Mouse (Mus musculus) retina, embryonic 14.5 days (tissue): ENCODE data around the gene Gm49368.
"Not testable (repeated sequence)": the region's sequence is repeated elsewhere in the genome, so short reads cannot be mapped to it uniquely, and the experiment has no call there.

ENCODE experiments used
- DNase-seq: peaks from one replicate; pipeline ENCODE4 v3.0.0-alpha.2; 2015; ENCODE audit warnings: low spot score

The Gm49368 gene

DNA sequence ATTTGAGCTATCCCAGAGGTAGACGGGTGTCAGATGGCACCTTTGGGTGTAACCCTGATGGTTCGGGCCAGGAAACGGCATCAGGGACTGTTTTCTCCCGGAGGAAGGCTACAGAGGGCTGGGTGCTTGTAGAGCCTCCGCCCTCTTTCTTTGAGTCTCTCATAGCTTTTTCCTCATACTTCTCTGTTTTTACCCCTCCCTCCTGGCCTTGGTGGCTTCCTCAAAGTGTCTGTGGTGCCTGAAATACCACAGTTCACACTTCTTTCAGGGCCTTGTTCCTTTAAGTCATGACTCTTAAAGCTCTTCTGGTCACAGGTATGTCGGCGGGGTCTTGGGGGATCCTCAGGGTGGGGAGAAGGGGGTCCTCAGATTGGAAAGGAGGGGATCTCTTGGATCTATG is at the start of gene Gm49368, which contains the start of gene Itgam:
TSS of gene Gm49368 (plus strand) at position 228 of the 400 bp plus-strand sequence.
TSS of gene Itgam (plus strand) at position 185 of the 400 bp plus-strand sequence.
- DNase-seq: no peak

DNA sequence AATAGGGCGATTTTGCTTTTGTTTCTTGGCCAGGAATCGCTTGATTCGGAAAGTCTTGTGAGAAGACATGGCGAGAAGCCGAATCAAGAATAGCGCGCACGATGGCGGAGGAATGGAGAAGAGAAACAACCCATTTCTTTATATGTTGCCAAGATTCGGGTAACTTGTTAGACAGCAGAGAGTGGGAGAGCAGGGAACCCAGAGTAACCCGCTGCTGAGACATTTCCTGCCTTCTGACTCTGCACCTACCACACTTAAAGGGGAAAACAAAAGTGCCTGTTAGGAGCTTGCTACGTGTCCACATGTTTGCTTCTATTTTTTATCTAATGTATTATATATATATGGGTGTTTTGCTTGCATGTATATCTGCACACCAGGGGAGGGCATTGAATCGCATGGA is 49.4 kb upstream of the Gm49368 start:
- DNase-seq: no peak

DNA sequence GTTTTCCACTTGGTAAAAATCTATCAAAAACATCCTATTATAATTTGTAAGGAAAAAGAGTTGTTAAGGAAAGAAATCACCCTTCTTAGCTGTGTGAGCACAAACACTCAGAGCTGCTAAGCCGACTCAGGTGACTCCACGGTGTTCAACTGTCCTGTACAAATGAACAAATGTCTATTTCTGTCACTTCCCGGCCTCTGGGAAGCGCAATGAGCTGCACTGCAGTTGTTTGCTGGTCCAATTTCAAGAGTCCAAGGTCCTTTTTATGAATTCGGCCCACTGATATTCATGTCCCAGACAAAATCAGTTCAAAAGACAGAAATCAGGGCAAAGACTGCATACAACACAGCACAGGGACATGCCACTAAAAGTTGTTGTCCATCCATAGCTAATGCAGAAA is 46.3 kb upstream of the Gm49368 start:
- not testable (repeated sequence) for DNase-seq

DNA sequence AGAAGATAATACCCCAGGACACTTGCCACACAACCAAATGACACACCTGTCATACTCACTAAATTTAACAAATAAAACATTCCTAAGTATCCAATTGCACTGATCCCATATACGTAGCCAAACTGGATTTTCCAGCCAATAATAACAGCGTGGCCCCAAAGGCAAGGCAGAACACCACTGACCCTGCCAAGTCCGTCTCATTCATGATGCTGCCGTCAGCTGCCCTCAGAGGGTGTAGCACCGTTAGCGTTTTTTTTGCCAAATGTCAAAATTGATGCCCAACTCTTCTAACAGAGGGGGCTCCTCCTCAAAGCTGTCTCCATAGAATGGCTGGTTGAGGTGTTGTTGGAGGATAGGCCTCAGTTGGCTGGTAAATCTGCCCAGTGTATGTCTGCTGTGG is 45.8 kb upstream of the Gm49368 start:
- no peak for DNase-seq

DNA sequence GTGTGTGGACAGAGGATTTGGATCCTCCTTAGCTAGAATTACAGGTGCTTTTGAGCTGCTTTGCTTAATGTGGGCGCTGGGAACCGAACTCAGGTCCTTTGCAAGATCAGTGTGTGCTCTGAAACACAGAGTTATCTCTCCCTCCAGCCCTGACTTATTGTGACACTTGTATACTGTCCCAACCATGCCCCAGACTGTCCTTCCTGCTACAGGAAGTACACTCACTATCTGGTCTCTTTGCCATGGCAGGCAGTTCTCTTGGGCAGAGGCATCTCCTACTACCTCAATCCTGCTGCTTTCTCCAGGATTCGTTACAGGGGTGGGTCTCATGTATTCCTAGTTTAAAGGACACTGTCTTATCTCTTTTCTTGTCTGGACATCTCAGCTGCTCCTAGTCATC is 44.2 kb upstream of the Gm49368 start:
- DNase-seq: no peak

DNA sequence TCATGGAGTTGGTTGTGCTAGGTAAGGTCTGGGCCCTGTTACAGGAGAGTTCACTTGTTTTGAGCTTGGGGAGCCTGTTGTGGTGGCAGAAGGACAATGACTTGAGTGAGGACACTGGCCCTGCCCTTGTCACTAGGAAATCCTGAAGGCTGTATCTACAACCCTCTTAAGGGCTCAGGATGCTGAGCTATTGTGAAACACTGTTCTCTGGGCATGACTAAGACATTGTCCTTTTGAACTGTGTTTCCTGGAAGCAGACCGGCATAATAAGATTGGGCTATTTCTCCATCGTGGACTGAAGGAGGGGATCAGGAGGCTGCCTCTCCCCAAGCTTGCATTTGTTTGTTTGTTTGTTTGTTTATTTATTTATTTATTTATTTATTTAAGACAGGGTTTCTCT is 43.3 kb upstream of the Gm49368 start:
- DNase-seq: no peak

DNA sequence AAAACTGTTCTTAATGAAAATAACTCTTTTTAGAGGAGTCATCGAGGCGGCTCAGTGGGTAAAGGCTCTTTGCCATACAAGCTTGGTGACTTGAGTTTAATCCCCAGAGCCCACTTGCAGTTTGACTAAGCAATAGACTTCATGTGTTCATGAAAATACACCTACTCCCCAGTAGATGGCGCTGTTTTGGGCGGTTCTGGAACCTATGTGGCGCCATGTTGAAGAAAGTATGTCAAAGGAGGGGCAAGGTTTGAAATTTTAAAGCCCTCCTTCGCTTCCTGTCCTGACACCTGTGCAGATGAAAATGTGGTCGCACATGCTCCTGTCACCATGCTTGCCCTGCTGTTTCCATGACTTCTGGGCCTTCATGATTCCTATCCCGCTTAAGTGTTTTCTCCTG is 39.5 kb upstream of the Gm49368 start:
- DNase-seq: no peak

DNA sequence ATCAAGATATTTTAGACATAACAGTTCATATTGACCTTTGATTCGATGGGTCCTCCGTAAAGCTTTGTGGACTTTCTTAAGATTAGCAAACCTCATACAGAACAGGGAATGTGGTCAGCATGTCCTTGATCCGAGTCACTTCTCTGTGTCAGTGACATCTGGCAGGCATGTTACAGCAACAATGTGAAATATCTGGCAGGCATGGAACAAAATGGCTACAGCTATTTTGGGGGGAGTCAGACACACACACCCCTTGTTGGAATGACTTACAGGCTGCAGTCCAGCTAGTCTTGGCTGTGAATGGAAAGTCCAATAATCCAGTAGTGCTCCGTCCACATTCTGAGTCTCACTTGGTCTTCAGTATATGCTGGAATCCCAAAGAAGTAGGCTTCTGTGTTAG is 38.9 kb upstream of the Gm49368 start:
- DNase-seq: no peak

DNA sequence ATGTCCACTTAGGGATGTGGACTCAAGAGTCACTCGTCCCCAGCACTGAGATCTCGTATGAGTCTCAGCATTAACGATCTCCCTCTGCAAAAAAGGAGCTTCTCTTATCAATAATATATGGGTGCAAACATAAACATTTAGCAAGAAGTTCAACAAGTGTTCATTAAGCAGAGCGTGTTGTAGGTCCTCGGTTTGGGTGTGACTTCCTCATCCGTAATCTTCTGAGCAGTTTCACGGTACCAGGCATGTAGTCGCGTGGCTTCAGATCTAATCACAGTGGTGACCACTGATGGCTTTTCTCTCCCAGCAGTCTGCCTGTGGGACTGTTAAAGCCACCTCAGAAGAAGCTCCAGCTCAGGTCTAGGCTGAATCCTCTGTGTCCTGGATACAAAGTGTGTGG is 38.1 kb upstream of the Gm49368 start:
- DNase-seq: no peak

DNA sequence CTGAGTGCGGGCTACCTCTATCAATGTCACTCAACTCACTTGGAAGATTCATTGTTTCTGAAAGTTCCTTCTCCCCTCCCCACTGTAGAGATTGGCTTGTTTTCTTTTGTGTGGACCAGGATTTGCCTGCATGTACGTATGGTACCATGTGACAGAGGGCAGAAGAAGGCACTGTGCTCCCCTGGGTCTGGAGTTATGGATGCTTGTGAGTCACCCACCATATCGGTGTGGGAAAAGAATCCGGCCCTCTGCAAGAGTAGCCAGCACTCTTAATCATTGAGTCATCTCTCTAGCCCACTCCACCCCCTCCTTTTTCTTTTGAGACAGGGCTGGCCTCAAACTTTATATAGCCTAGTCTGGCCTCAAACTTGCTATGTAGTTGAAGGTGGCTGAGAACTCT is 37.6 kb upstream of the Gm49368 start:
- DNase-seq: no peak

DNA sequence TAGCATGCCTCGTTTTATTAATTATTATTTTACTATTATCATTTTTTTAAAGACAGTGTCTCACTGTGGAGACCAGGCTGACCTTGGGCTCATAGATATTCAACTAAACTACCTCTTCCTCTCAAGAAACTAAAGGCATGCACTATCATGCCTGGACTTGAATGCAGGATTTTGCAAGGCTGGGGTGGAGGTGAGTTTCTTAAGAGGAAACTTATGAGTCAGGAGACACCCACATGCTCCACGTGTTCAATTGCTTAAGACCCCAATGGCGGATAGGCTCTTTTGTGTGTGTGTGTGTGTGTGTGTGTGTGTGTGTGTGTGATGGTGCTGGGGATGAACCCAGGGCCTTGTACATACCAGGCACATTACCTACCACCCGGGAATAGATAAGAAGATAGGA is 37.1 kb upstream of the Gm49368 start:
- no peak for DNase-seq

DNA sequence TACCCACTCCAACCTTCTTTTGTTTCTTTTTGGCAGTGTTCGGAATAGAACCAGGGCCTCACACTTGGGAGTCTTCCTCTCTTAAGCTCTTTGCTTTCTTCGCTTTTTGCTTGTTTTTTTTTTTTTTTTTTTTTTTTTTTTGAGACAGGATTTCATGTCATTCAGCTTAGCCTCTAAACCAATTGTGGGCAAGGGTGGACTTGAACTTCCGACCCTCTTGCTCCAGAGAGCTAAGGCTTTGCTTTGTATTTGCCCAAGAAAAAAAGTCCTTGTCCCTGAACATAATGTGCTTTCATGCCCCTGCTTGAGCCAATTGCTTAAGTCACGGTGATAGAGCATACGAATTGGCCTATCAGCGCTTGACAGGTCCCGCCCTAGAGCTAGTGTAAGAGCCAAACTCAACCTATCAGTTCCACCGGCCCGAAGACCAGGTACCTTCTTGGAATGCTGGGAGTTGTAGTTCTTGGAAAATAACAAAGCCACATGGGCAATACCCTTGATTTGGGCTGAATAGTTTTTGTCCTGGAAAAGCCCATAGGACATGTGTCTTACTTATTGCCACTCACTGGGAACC is 31.0 kb upstream of the Gm49368 start:
- DNase-seq: peak; percentile 26

DNA sequence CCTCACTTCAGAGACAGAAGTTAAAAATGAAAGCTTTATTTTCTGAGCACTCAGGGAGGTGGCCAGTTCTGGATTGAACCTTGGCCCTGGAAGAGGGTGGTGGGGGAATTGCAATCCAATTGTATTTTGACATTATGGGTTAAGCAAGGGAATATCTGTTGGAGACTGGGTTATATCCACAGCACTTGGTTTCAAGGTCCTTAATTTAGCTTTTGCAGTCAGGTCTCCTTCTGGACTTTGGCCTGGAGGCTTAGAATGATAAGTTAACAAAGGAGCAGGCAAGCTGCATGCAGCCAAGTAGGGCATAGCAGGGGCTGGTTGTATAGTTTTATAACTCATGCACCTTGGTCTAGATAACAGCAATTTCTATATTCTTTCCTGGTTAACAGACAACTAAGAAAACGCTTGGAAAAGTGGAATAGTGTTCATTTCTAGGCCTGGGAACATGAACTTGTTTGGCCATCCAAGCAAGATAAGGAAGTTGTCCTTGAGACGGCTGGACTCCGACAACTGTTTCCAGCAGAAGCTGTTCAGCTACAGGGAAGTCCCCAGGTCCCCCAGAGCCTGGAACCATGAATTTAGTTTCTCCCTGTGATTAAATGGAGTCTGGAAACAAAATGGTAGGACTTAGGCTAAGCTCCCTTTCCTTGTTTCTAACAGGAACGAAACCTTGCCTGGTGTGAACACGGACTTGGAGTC is 30.0 kb upstream of the Gm49368 start:
- no peak for DNase-seq

DNA sequence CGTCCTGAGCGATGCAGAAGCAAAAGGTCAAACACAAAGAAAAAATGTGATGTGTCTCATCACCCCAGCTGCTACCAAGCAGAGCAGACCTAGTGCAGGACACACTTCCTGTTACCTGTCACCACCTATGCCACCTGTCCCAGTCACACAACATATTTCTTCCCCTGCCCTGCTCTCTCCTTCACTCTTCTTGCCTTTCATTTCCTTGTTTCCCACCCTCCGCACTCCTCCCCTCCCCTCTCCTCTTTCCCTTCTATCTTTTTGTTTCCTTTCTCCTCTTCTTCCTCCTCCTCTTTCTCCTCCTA is 29.5 kb upstream of the Gm49368 start:
- no peak for DNase-seq

DNA sequence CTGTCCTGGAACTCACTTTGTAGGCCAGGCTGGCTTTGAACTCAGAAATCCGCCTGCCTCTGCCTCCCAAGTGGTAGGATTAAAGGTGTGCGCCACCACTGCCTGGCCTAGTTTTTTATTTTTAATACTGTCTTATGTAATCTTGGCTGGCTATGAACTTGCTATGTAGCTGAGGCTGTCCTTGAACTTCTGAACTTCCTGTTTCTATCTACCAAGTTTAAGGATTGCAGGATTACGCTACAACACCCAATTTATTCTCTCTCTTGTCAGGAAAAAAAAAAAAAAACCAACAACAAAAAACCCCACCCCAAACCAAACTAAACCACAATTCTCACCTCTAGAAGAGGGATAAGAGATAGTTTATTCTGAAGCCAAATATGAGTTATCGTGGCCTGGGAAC is 28.9 kb upstream of the Gm49368 start:
- DNase-seq: no peak

DNA sequence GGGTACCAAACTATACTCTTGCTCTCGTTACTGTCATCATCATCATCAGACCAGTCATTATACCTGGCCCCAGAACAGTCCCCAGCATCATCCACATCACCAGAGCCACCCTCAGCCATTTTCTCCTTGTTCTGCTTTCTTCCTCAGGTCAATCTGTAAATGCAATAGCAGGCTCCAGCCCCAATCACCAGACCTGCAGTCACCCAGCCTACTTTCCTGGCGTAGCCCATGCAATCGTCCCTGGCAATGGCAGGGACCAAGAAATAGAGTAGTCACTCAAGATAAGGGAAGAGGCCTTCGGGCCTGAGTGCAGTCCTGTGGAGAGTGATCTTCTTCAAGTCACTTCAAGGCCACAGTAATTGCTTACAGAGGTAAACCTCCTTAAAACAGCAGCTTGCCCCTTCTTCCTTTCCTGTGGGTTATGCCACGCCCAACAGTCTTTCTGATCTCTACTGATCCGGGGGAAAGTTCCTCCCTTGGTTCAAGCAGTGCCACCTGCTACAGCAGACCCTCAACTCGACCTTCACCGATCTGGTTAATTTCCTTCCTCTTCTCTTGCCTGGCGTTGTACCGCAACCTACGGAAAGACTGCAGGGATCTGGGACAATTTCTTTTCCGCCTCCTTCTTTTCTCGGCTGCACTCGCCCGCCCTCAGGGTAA is 20.2 kb upstream of the Gm49368 start:
- DNase-seq: not testable (repeated sequence)

DNA sequence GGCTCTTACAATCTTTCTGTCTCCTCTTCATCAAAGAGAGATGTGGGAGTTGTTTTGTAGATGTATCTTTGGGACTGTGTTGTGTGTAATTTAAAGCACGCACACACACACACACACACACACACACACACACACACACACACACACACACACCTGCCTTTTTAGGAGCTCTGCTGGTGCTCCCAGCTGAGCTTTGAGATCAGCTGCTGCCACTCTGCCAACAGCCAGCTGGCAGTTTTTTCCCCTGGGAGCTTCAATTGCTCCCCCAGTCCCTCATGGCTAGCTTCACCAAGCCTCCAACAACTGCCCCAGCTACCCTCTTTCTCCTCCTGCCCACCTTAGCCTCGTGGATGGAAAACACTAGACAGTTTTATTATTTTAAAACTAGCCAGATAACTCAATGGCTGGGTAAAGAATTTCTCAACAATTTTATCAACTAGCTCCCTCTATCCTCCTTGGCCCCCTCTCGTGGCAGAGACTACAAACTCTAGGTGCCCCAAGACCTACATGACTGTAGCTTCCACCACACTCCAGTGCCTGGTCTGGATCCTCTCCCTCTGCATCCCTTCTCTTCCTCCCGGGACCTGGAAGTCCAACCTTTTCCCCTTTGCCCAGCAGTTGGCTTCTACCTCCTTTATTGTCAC is 18.2 kb upstream of the Gm49368 start:
- no peak for DNase-seq

DNA sequence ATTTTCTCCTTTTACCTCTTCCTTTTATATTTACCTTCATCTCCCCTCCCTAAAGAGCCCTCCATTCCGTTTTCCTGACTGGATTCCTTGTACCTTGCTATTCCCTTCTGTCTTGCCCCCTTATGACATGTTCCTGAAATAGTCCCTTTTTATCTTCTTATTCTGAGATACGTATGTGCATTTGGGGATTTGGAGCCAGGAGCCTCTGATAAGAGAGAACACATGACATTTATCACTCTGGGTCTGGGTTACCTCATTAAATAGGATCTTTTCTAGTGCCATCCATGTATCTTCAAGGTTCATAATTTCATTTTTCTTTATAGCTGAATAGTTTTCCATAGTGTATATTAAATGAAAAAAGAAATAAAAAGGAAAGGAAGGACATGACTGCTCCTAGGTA is 16.8 kb upstream of the Gm49368 start:
- DNase-seq: no peak

DNA sequence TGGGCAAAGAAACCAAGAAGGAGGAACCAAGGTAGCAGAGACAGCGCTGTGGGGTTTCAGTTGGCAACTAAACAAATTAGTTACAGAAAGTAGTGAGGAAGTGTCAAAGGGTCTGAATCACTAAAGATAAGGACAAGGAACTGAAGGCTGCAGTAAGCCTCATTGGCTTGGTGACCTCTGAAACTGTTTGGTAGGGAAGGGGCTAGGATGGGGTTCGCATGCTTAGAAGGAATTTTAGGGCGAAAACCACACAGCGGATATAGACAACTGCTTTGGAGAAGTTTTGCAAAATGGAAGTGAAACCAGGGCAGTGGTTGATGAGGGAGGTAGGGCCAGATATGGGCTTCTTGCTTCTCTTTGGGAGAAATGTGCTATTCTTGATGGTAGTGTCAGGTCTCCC is 13.7 kb upstream of the Gm49368 start:
- DNase-seq: no peak

DNA sequence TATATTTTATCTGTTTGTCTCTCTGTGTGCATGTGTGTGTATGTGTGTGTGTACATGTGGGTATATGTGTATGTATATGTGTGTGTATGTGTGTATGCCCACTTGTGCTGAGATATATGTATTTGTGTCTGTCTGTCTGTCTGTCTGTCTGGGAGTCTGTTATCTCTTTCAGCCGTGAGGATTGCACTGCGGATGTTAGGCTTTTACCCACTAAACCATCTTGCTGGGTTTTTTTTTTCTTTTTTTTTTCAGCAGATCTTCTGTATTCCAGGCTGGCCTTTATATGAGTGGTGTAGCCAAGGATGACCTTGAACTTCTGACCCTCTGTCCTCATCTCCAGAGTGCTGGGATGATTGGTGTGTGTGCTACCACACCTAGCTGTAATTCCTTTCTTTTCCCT is 13.2 kb upstream of the Gm49368 start:
- no peak for DNase-seq

DNA sequence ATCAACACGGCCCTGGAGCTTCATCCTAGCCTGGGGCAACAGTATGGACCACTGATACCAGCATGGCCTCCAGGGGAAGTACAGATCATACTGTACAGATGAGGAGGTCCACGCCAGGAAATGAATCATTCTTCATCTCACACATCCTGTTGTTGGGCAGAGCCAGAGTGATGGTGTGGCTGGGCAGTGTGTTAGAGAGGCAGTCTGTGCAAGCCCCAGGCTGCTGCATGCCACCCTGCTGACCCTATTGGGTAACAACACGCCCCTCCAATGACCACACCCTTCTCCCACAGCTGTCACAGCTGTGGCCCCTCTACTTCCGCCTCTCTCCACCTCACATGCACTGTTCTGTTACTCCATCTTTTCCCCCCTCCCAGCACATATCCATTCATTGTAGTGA is 11.7 kb upstream of the Gm49368 start:
- no peak for DNase-seq

DNA sequence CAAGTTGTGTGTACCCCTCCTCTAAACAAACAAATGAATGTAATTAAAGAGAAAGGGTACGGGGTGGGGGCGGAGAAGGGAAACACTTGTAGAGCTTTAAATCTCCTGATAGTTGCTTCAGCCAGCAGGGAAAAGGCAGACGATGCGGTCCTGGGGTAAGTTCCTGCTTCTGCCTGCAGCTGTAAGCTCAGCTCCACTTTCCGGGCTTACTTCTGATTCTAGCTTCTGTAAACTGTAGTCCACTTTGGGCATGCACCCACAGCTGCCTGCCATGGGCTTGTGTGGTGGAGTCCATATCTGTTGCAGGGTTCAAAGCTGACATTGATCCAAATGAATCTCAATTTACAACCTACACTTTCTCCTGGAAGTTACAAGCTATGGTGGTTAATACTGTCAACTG is 9.4 kb upstream of the Gm49368 start:
- no peak for DNase-seq

DNA sequence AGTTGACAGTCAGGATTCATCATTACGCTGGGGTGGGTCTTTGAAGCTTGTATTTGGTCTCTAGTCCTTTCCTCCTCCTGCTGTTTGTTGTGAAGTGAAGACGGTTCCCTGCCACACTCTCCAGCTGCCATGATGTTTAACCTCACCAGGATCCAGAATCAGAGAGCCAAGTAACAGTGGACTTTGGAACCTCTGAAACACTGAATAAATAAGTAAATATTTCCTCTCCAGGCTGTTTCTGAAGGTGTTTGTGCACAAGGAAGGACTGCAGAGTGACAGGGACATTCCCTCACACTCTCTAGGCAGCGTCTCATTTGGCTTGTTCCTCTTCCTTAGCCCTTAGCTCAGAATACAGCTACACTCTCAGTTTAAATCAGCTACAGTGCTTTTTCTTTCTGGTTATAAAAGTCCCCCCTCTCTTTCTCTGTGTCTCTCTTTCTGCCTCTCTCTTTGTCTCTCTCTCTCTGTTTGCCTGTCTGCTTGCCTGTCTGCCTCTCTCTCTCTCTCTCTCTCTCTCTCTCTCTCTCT is 5.5 kb upstream of the Gm49368 start:
- DNase-seq: no peak
